Mouse (Mus musculus) hindbrain, embryonic 14.5 days (tissue): ENCODE data around the gene Hist2h2bb. TPM values are rescaled to one million over a fixed set of nuclear protein-coding genes. Genes with fewer than 3 reads are reported as not detected.
"Not testable (repeated sequence)": the region's sequence is repeated elsewhere in the genome, so short reads cannot be mapped to it uniquely, and the experiment has no call there.

Experiments
- ATAC-seq: fragments of 200-750 bp; cut with Nextera tagmentation; 2 replicates; pipeline ENCODE4 v1.8.0; 2017; ENCODE audit warnings: moderate number of reproducible peaks, mild to moderate bottlenecking, moderate TSS enrichment, moderate library complexity; ENCODE audit not compliant: low FRiP score
- DNase-seq: peaks from one replicate; pipeline ENCODE4 v3.0.0-alpha.2; 2015; ENCODE audit warnings: low spot score
- H3K27ac ChIP-seq: fragments of 300-500 bp; sonication (generic); 2 replicates; pipeline ENCODE4 v1.5.1; 2014; ENCODE audit warnings: mild to moderate bottlenecking, moderate library complexity
- H3K27me3 ChIP-seq: fragments of 300-500 bp; sonication (generic); 2 replicates; pipeline ENCODE4 v1.6.1; 2014; ENCODE audit warnings: mild to moderate bottlenecking, low read length, mixed read lengths; ENCODE audit not compliant: control insufficient read depth, insufficient read depth
- H3K36me3 ChIP-seq: fragments of 300-500 bp; sonication (generic); replicated peaks from 2 replicates; pipeline ENCODE4 v1.6.1; 2014; ENCODE audit not compliant: control insufficient read depth, insufficient read depth
- H3K4me1 ChIP-seq: fragments of 300-500 bp; sonication (generic); replicated peaks from 2 replicates; pipeline ENCODE4 v1.6.1; 2014; ENCODE audit warnings: antibody characterized with exemption, low read length, mixed read lengths; ENCODE audit not compliant: control insufficient read depth, insufficient read depth
- H3K4me2 ChIP-seq: fragments of 300-500 bp; sonication (generic); replicated peaks from 2 replicates; pipeline ENCODE4 v1.6.1; 2014; ENCODE audit warnings: mild to moderate bottlenecking, moderate library complexity
- H3K4me3 ChIP-seq: fragments of 300-500 bp; sonication (generic); replicated peaks from 2 replicates; pipeline ENCODE4 v1.5.1; 2014; ENCODE audit warnings: mild to moderate bottlenecking, low read length
- H3K9ac ChIP-seq: fragments of 300-500 bp; sonication (generic); 2 replicates; pipeline ENCODE4 v1.6.1; 2014
- H3K9me3 ChIP-seq: fragments of 300-500 bp; sonication (generic); 2 replicates; pipeline ENCODE4 v1.6.1; 2016; ENCODE audit warnings: low read length; ENCODE audit not compliant: control insufficient read depth
- WGBS: fragments of 180-500 bp; shearing (Covaris S2); extraction: QIAGEN DNeasy Blood & Tissue Kit; methylation state at CpG from one replicate; pipeline ENCODE4 v1.1.7; 2014; 5-methylcytosine and 5-hydroxymethylcytosine counted together
- polyA plus RNA-seq: library from polyadenylated mRNA; unstranded; fragments of >200 nt; fragmentation: Nextera tagmentation; extraction: Ambion mirVana; gene quantifications from 2 replicates; pipeline ENCODE4 v1.2.1, GENCODE M21; 2014

Gene Hist2h2bb
- polyA plus RNA-seq, 1 experiment from 2014 or later: 4.1 TPM

GRCm38 (mm10) chr3:96238954-96239793 is 30.4 kb upstream of the Hist2h2bb start, which contains the start of gene Hist2h3c2:
Gene Hist2h3c2 (minus strand): TSS chr3:96239127.
- 0% methylated on average over 10 of the region's 68 CpGs for WGBS
- not testable (repeated sequence) for DNase-seq

GRCm38 (mm10) chr3:96239949-96240798 is 29.4 kb upstream of the Hist2h2bb start, which contains the start of gene Hist2h2aa2:
Gene Hist2h2aa2 (minus strand): TSS chr3:96240276.
- H3K27ac ChIP-seq: peak within 1 kb of the TSS; percentile 80
- not testable (repeated sequence) for H3K27me3 ChIP-seq, H3K9me3 ChIP-seq, H3K36me3 ChIP-seq
- peak within 1 kb of the TSS; percentile 27 for H3K4me3 ChIP-seq
- WGBS: 7% methylated on average over 17 of the region's 85 CpGs
- ATAC-seq (peak; percentile 92), DNase-seq (peak; percentile 67)
- peak within 1 kb of the TSS; percentile 51 for H3K4me2 ChIP-seq
- peaks cover 22% of the 10 kb centered on the region for H3K4me1 ChIP-seq
- peak within 1 kb of the TSS; percentile 52 for H3K9ac ChIP-seq

More at GRCm38 (mm10) chr3:96238954-96239793, 30.4 kb upstream of the Hist2h2bb start, which contains the start of gene Hist2h3c2:
- Histone ChIP-seq H3K4me3 (peak within 1 kb of the TSS; percentile 27), H3K4me2 (peak within 1 kb of the TSS; percentile 48), H3K27ac (peak within 1 kb of the TSS; percentile 59; the same call in 1 of the 2 replicates), H3K4me1 (peaks cover 15% of the 10 kb centered on the region), H3K9ac (peak within 1 kb of the TSS; percentile 49; the same call in 1 of the 2 replicates)
- not testable (repeated sequence) for H3K27me3 ChIP-seq, H3K36me3 ChIP-seq, H3K9me3 ChIP-seq
- ATAC-seq: peak; percentile 91

GRCm38 (mm10) chr3:96240799-96241197 is 28.8 kb upstream of the Hist2h2bb start:
- no peak for DNase-seq
- Histone ChIP-seq H3K27ac (peak overlapping the region; percentile 80), H3K4me2 (peak overlapping the region; percentile 51), H3K9ac (peak overlapping the region; percentile 52), H3K4me3 (peak overlapping the region; percentile 25), H3K27me3 (no peaks in the 10 kb centered on the region), H3K9me3 (no peaks in the 10 kb centered on the region), H3K36me3 (no peaks in the 10 kb centered on the region), H3K4me1 (peaks cover 22% of the 10 kb centered on the region)
- WGBS: 70% methylated on average over 9 of the region's 9 CpGs
- no peak for ATAC-seq

GRCm38 (mm10) chr3:96243921-96244572 is 25.5 kb upstream of the Hist2h2bb start:
- H3K27ac ChIP-seq: peak overlapping the region; percentile 95
- H3K9ac ChIP-seq: peak overlapping the region; percentile 80; the same call in 1 of the 2 replicates
- H3K4me2 ChIP-seq: peak overlapping the region; percentile 80
- H3K9me3 ChIP-seq: no peaks in the 10 kb centered on the region
- ATAC-seq (no peak), DNase-seq (no peak)
- no peaks in the 10 kb centered on the region for H3K36me3 ChIP-seq
- peak overlapping the region; percentile 44 for H3K4me3 ChIP-seq
- peaks cover 19% of the 10 kb centered on the region; the same call in 1 of the 2 replicates for H3K4me1 ChIP-seq
- 88% methylated on average over 7 of the region's 7 CpGs for WGBS
- no peaks in the 10 kb centered on the region for H3K27me3 ChIP-seq

GRCm38 (mm10) chr3:96245003-96245886 is 24.3 kb upstream of the Hist2h2bb start, which contains the start of gene Hist2h2aa1:
Gene Hist2h2aa1 (plus strand): TSS chr3:96245497.
- not testable (repeated sequence) for H3K36me3 ChIP-seq
- 1% methylated on average over 31 of the region's 88 CpGs for WGBS

DNA sequence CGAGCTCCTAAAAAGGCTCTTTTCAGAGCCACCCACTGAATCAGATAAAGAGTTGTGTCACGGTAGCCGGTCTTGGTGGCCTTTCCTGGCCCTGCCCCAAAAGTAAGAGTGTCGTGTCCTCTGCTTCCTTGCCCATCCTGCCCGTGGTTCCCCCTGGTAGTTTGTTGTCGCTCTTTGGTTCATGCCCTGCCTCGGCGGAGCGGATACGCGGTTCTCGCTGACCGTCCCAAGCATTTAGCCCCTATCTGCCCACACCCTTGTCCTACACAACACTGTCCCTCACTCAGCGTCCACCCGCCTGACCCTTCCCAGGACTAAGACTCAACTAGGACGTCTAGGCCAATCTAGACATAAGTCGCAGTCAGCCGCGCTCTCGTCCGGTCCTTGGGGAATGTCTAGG is 23.5 kb upstream of the Hist2h2bb start:
- not testable (repeated sequence) for H3K36me3 ChIP-seq, DNase-seq, ATAC-seq, H3K9ac ChIP-seq, H3K27me3 ChIP-seq, H3K9me3 ChIP-seq
- Histone ChIP-seq H3K4me2 (peak overlapping the region; percentile 46), H3K27ac (0 out of 2 replicates have a peak overlapping the region, but pooled peaks have one; percentile 47), H3K4me1 (peaks cover 15% of the 10 kb centered on the region; the same call in 1 of the 2 replicates), H3K4me3 (peak overlapping the region; percentile 28)
- 0% methylated on average over 10 of the region's 21 CpGs for WGBS

More at GRCm38 (mm10) chr3:96245003-96245886, 24.3 kb upstream of the Hist2h2bb start, which contains the start of gene Hist2h2aa1:
- H3K27me3 ChIP-seq, H3K9me3 ChIP-seq: not testable (repeated sequence)
- H3K4me3 ChIP-seq: peak within 1 kb of the TSS; percentile 44
- peak; percentile 93 for ATAC-seq
- peak within 1 kb of the TSS; percentile 80 for H3K4me2 ChIP-seq
- peak within 1 kb of the TSS; percentile 80 for H3K9ac ChIP-seq
- H3K4me1 ChIP-seq: peaks cover 19% of the 10 kb centered on the region; the same call in 1 of the 2 replicates
- DNase-seq: peak; percentile 67
- H3K27ac ChIP-seq: peak within 1 kb of the TSS; percentile 95

GRCm38 (mm10) chr3:96246427-96246856 is 23.1 kb upstream of the Hist2h2bb start, which contains the start of gene Hist2h3c1:
Gene Hist2h3c1 (plus strand): TSS chr3:96246685.
- peak; percentile 90 for ATAC-seq
- Histone ChIP-seq H3K4me2 (peak within 1 kb of the TSS; percentile 46), H3K4me1 (peaks cover 15% of the 10 kb centered on the region; the same call in 1 of the 2 replicates), H3K4me3 (peak within 1 kb of the TSS; percentile 28), H3K27ac (0 out of 2 replicates have a peak within 1 kb of the TSS, but pooled peaks have one; percentile 47), H3K9ac (peak within 1 kb of the TSS; percentile 40)
- not testable (repeated sequence) for H3K27me3 ChIP-seq, DNase-seq, H3K36me3 ChIP-seq, H3K9me3 ChIP-seq
- WGBS: no CpG with 5 or more reads among the region's 47 CpGs
